Mouse (Mus musculus) heart, embryonic 16.5 days (tissue): ENCODE results near the gene Marc1. TPM values are rescaled to one million over a fixed set of nuclear protein-coding genes. Genes with fewer than 3 reads are reported as not detected.

ENCODE experiments used
- ATAC-seq: fragments of 200-750 bp; cut with Nextera tagmentation; replicated peaks from 2 replicates; pipeline ENCODE4 v1.8.0; 2017; ENCODE audit warnings: moderate number of reproducible peaks; ENCODE audit not compliant: insufficient read depth, low FRiP score; ENCODE audit errors: extremely low read depth
- H3K27ac ChIP-seq: fragments of 300-500 bp; sonication (generic); 2 replicates; pipeline ENCODE4 v1.5.1; 2014; ENCODE audit warnings: mild to moderate bottlenecking, low read length, control low read depth, moderate library complexity
- H3K27me3 ChIP-seq: fragments of 300-500 bp; sonication (generic); 2 replicates; pipeline ENCODE4 v1.6.1; 2014; ENCODE audit warnings: low read length, mixed read lengths; ENCODE audit not compliant: control insufficient read depth, insufficient read depth
- H3K36me3 ChIP-seq: fragments of 300-500 bp; sonication (generic); 2 replicates; pipeline ENCODE4 v1.6.1; 2014; ENCODE audit not compliant: control insufficient read depth, insufficient read depth
- H3K4me1 ChIP-seq: fragments of 300-500 bp; sonication (generic); 2 replicates; pipeline ENCODE4 v1.6.1; 2014; ENCODE audit warnings: low read length, mixed read lengths; ENCODE audit not compliant: control insufficient read depth, insufficient read depth
- H3K4me2 ChIP-seq: fragments of 300-500 bp; sonication (generic); 2 replicates; pipeline ENCODE4 v1.6.1; 2014; ENCODE audit warnings: low read depth, mild to moderate bottlenecking, control low read depth, low read length
- H3K4me3 ChIP-seq: fragments of 300-500 bp; sonication (generic); 2 replicates; pipeline ENCODE4 v1.5.1; 2014; ENCODE audit warnings: mild to moderate bottlenecking, control low read depth, low read length
- H3K9ac ChIP-seq: fragments of 300-500 bp; sonication (generic); 2 replicates; pipeline ENCODE4 v1.6.1; 2014; ENCODE audit warnings: low read length, control low read depth
- H3K9me3 ChIP-seq: fragments of 300-500 bp; sonication (generic); replicated peaks from 2 replicates; pipeline ENCODE4 v1.6.1; 2016; ENCODE audit warnings: low read length; ENCODE audit not compliant: control insufficient read depth
- WGBS: fragments of 180-500 bp; shearing (Covaris S2); extraction: QIAGEN DNeasy Blood & Tissue Kit; methylation state at CpG from one replicate; pipeline ENCODE4 v1.1.7; 2014; 5-methylcytosine and 5-hydroxymethylcytosine counted together
- polyA plus RNA-seq: library from polyadenylated mRNA; unstranded; fragments of >200 nt; fragmentation: Nextera tagmentation; extraction: Ambion mirVana; gene quantifications from 2 replicates; pipeline ENCODE4 v1.2.1, GENCODE M21; 2015

The Marc1 gene
- polyA plus RNA-seq, 1 experiment from 2014 or later = 0.29 TPM

GRCm38 (mm10) chr1:184846973-184847372 is 35.9 kb upstream of the Marc1 start:
- Histone ChIP-seq H3K9ac (no peak overlapping the region), H3K4me1 (peaks cover 30% of the 10 kb centered on the region), H3K4me3 (no peak overlapping the region), H3K36me3 (no peaks in the 10 kb centered on the region), H3K27me3 (no peaks in the 10 kb centered on the region), H3K27ac (no peak overlapping the region), H3K4me2 (no peak overlapping the region), H3K9me3 (no peaks in the 10 kb centered on the region)
- WGBS = 51% methylated on average over 3 of the region's 3 CpGs
- no peak for ATAC-seq

- Histone ChIP-seq H3K27me3 (no peaks in the 10 kb centered on the region), H3K36me3 (no peaks in the 10 kb centered on the region), H3K9ac (peak within 1 kb of the TSS; percentile 95), H3K9me3 (no peaks in the 10 kb centered on the region), H3K4me1 (peaks cover 24% of the 10 kb centered on the region), H3K4me2 (peak within 1 kb of the TSS; percentile 97), H3K4me3 (peak within 1 kb of the TSS; percentile 84), H3K27ac (peak within 1 kb of the TSS; percentile 90)
- ATAC-seq = 0 out of 2 replicates have a peak, but pooled peaks have one; percentile 1
- WGBS = 4% methylated on average over 18 of the region's 18 CpGs
These were observed 35.1 kb upstream of the Marc1 start, which contains the start of gene Marc2 for GRCm38 (mm10) chr1:184846092-184846750. Gene Marc2, minus strand, starts transcription at chr1:184846451.

- ATAC-seq = peak; percentile 98
- no peaks in the 10 kb centered on the region for H3K27me3 ChIP-seq
- peaks cover 23% of the 10 kb centered on the region for H3K4me1 ChIP-seq
- H3K36me3 ChIP-seq = peaks cover 7% of the 10 kb centered on the region; the same call in 1 of the 2 replicates
- H3K27ac ChIP-seq = peak overlapping the region; percentile 90
- H3K9me3 ChIP-seq = no peaks in the 10 kb centered on the region
- peak overlapping the region; percentile 97 for H3K4me2 ChIP-seq
- WGBS = under 1% methylated on average over 67 of the region's 67 CpGs
- peak overlapping the region; percentile 84 for H3K4me3 ChIP-seq
- peak overlapping the region; percentile 95 for H3K9ac ChIP-seq
These were observed 34.3 kb upstream of the Marc1 start for GRCm38 (mm10) chr1:184845111-184846071.

GRCm38 (mm10) chr1:184844326-184845066 is 33.4 kb upstream of the Marc1 start:
- H3K4me3 ChIP-seq = peak overlapping the region; percentile 84
- H3K36me3 ChIP-seq = peaks cover 13% of the 10 kb centered on the region; the same call in 1 of the 2 replicates
- H3K9me3 ChIP-seq = no peaks in the 10 kb centered on the region
- 20% methylated on average over 15 of the region's 15 CpGs for whole genome bisulfite sequencing
- peak overlapping the region; percentile 97 for H3K4me2 ChIP-seq
- no peak for ATAC-seq
- H3K9ac ChIP-seq = peak overlapping the region; percentile 95
- peaks cover 23% of the 10 kb centered on the region for H3K4me1 ChIP-seq
- H3K27me3 ChIP-seq = no peaks in the 10 kb centered on the region
- H3K27ac ChIP-seq = peak overlapping the region; percentile 90

- Histone ChIP-seq H3K4me2 (no peak overlapping the region), H3K27ac (no peak overlapping the region), H3K9ac (no peak overlapping the region), H3K9me3 (no peaks in the 10 kb centered on the region), H3K36me3 (peaks cover 27% of the 10 kb centered on the region), H3K4me3 (no peak overlapping the region), H3K27me3 (no peaks in the 10 kb centered on the region), H3K4me1 (peaks cover 5% of the 10 kb centered on the region)
- WGBS = 80% methylated on average over 4 of the region's 4 CpGs
- ATAC-seq = no peak
These were observed 26.5 kb upstream of the Marc1 start for GRCm38 (mm10) chr1:184837649-184838048.

- H3K27me3 ChIP-seq = no peaks in the 10 kb centered on the region
- no peak overlapping the region for H3K27ac ChIP-seq
- H3K9ac ChIP-seq = no peak overlapping the region
- H3K4me1 ChIP-seq = no peaks in the 10 kb centered on the region
- H3K4me2 ChIP-seq = no peak overlapping the region
- H3K9me3 ChIP-seq = no peaks in the 10 kb centered on the region
- peaks cover 38% of the 10 kb centered on the region for H3K36me3 ChIP-seq
- no peak overlapping the region for H3K4me3 ChIP-seq
- 78% methylated on average over 5 of the region's 5 CpGs for WGBS
- ATAC-seq = no peak
These were observed 25.2 kb upstream of the Marc1 start for GRCm38 (mm10) chr1:184836350-184836749.

- Histone ChIP-seq H3K4me1 (no peaks in the 10 kb centered on the region), H3K9me3 (no peaks in the 10 kb centered on the region), H3K9ac (no peak overlapping the region), H3K4me2 (no peak overlapping the region), H3K27me3 (no peaks in the 10 kb centered on the region), H3K4me3 (no peak overlapping the region), H3K36me3 (peaks cover 40% of the 10 kb centered on the region), H3K27ac (no peak overlapping the region)
- ATAC-seq = no peak
- 78% methylated on average over 7 of the region's 7 CpGs for WGBS
These were observed 22.4 kb upstream of the Marc1 start for GRCm38 (mm10) chr1:184833499-184833898.

GRCm38 (mm10) chr1:184832211-184832610 is 21.1 kb upstream of the Marc1 start:
- H3K27ac ChIP-seq = no peak overlapping the region
- no peak for ATAC-seq
- WGBS = 79% methylated on average over 10 of the region's 10 CpGs
- no peak overlapping the region for H3K4me3 ChIP-seq
- H3K9ac ChIP-seq = no peak overlapping the region
- H3K9me3 ChIP-seq = no peaks in the 10 kb centered on the region
- peaks cover 40% of the 10 kb centered on the region for H3K36me3 ChIP-seq
- H3K27me3 ChIP-seq = no peaks in the 10 kb centered on the region
- no peak overlapping the region for H3K4me2 ChIP-seq
- H3K4me1 ChIP-seq = 0 out of 2 replicates have a peak, but pooled peaks cover 4% of the 10 kb centered on the region
